Mouse (Mus musculus) hindbrain, embryonic 14.5 days (tissue): Measurements from ENCODE around the gene Gmfb. TPM values are rescaled to one million over a fixed set of nuclear protein-coding genes. Genes with fewer than 3 reads are reported as not detected.
A peak's percentile ranks its signal among the peaks of the same experiment; 100 is the strongest.

ENCODE experiments used
- ATAC-seq: fragments of 200-750 bp; cut with Nextera tagmentation; 2 replicates; pipeline ENCODE4 v1.8.0; 2017; ENCODE audit warnings: moderate number of reproducible peaks, mild to moderate bottlenecking, moderate TSS enrichment, moderate library complexity; ENCODE audit not compliant: low FRiP score
- DNase-seq: peaks from one replicate; pipeline ENCODE4 v3.0.0-alpha.2; 2015; ENCODE audit warnings: low spot score
- H3K27ac ChIP-seq: fragments of 300-500 bp; sonication (generic); 2 replicates; pipeline ENCODE4 v1.5.1; 2014; ENCODE audit warnings: mild to moderate bottlenecking, moderate library complexity
- H3K27me3 ChIP-seq: fragments of 300-500 bp; sonication (generic); 2 replicates; pipeline ENCODE4 v1.6.1; 2014; ENCODE audit warnings: mild to moderate bottlenecking, low read length, mixed read lengths; ENCODE audit not compliant: control insufficient read depth, insufficient read depth
- H3K36me3 ChIP-seq: fragments of 300-500 bp; sonication (generic); replicated peaks from 2 replicates; pipeline ENCODE4 v1.6.1; 2014; ENCODE audit not compliant: control insufficient read depth, insufficient read depth
- H3K4me1 ChIP-seq: fragments of 300-500 bp; sonication (generic); replicated peaks from 2 replicates; pipeline ENCODE4 v1.6.1; 2014; ENCODE audit warnings: antibody characterized with exemption, low read length, mixed read lengths; ENCODE audit not compliant: control insufficient read depth, insufficient read depth
- H3K4me2 ChIP-seq: fragments of 300-500 bp; sonication (generic); replicated peaks from 2 replicates; pipeline ENCODE4 v1.6.1; 2014; ENCODE audit warnings: mild to moderate bottlenecking, moderate library complexity
- H3K4me3 ChIP-seq: fragments of 300-500 bp; sonication (generic); replicated peaks from 2 replicates; pipeline ENCODE4 v1.5.1; 2014; ENCODE audit warnings: mild to moderate bottlenecking, low read length
- H3K9ac ChIP-seq: fragments of 300-500 bp; sonication (generic); 2 replicates; pipeline ENCODE4 v1.6.1; 2014
- H3K9me3 ChIP-seq: fragments of 300-500 bp; sonication (generic); 2 replicates; pipeline ENCODE4 v1.6.1; 2016; ENCODE audit warnings: low read length; ENCODE audit not compliant: control insufficient read depth
- WGBS: fragments of 180-500 bp; shearing (Covaris S2); extraction: QIAGEN DNeasy Blood & Tissue Kit; methylation state at CpG from one replicate; pipeline ENCODE4 v1.1.7; 2014; 5-methylcytosine and 5-hydroxymethylcytosine counted together
- polyA plus RNA-seq: library from polyadenylated mRNA; unstranded; fragments of >200 nt; fragmentation: Nextera tagmentation; extraction: Ambion mirVana; gene quantifications from 2 replicates; pipeline ENCODE4 v1.2.1, GENCODE M21; 2014

Gmfb gene
- polyA plus RNA-seq, 1 experiment from 2014 or later: 149 TPM

DNA sequence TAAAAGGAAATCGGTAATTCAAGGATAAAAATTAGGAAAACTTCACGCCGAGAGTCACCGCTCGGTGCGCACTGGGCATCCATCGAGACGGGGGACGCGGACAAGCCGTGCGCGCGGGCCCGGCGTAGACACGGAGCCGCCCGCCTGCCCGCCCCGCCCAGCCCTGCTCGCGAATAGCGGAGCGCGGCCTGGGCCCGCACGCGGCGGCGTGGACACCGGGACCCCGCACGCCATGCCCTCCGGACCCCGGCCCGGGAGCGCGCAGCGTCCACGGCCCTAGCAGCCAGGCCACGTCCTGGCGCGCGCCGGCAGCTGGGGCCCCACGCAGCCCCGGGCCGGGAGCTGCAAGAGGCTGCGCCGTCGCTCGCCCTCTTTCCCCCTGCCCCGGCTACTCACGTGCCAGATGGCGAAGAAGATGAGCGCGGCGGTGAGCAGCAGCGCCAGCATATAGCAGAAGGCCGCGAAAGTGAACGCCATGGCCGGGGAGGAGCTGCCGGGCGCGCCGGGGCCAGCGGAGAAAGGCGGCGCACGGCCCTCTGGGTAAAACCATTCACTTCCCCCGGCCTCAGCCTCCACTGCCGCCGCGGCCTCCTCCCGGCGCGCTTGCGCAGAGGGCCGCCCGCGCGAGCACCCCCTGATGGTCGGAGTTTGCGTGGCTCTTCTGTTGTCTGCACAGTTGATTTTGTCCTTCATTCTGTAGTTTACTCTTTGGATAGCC, 34.1 kb downstream of the Gmfb start, which contains the start of gene Cnih1:
Cnih1 (minus strand) TSS at position 625 of the 718 bp plus-strand sequence.
- under 1% methylated on average over 75 of the region's 86 CpGs for WGBS
- peak within 1 kb of the TSS; percentile 92 for H3K9ac ChIP-seq
- H3K9me3 ChIP-seq: no peaks in the 10 kb centered on the region
- ATAC-seq (peak; percentile 97), DNase-seq (peak; percentile 92)
- H3K4me1 ChIP-seq: peaks cover 9% of the 10 kb centered on the region
- peak within 1 kb of the TSS; percentile 99 for H3K27ac ChIP-seq
- H3K4me3 ChIP-seq: peak within 1 kb of the TSS; percentile 87
- no peaks in the 10 kb centered on the region for H3K27me3 ChIP-seq
- H3K36me3 ChIP-seq: peaks cover 12% of the 10 kb centered on the region
- peak within 1 kb of the TSS; percentile 91 for H3K4me2 ChIP-seq

DNA sequence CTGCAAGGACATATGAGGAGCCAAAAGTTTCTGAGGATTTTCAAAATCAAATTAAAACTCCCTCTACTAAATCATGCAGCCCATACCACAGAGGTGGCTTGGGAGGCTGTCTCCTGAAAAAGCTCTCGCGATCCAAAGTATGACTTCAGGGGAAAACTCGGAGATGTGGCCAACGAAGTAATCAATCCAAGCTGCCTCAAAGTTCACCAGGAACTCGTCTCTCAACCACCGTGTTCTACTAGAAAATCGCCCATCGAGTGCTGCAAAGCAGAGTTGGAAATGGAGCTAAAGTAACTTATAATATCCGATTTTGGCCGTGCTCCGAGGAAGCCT, 34.6 kb downstream of the Gmfb start:
- H3K27ac ChIP-seq: peak overlapping the region; percentile 99
- H3K9me3 ChIP-seq: no peaks in the 10 kb centered on the region
- peak overlapping the region; percentile 87 for H3K4me3 ChIP-seq
- H3K9ac ChIP-seq: peak overlapping the region; percentile 92
- no peaks in the 10 kb centered on the region for H3K27me3 ChIP-seq
- H3K4me2 ChIP-seq: peak overlapping the region; percentile 91
- DNase-seq (no peak), ATAC-seq (no peak)
- H3K4me1 ChIP-seq: peaks cover 9% of the 10 kb centered on the region
- H3K36me3 ChIP-seq: peaks cover 17% of the 10 kb centered on the region
- under 1% methylated on average over 11 of the region's 11 CpGs for WGBS

DNA sequence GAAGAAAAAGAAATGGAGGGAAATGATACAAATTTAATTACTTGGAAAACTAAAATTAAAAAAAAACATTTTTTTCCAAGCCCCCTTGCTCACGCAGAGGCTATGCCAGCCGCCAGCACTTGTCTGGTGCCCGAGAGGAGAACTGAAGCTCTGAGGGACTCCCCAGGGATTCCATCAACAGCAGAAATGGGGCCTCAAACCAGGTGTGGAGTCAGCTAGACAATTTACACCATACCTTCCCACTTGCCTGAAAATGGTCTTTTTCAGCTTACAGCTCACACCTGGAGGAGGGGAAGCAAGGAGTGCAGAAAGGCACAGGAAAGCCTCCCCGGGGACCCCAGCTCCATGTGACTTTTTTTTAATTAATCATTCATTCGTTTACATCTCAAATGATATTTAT, 36.8 kb downstream of the Gmfb start:
- H3K27ac ChIP-seq: no peak overlapping the region
- no peak overlapping the region for H3K4me2 ChIP-seq
- peaks cover 9% of the 10 kb centered on the region for H3K4me1 ChIP-seq
- ATAC-seq (no peak), DNase-seq (no peak)
- no peak overlapping the region for H3K9ac ChIP-seq
- peaks cover 28% of the 10 kb centered on the region for H3K36me3 ChIP-seq
- no peaks in the 10 kb centered on the region for H3K27me3 ChIP-seq
- no peak overlapping the region for H3K4me3 ChIP-seq
- H3K9me3 ChIP-seq: no peaks in the 10 kb centered on the region
- WGBS: 74% methylated on average over 5 of the region's 5 CpGs

DNA sequence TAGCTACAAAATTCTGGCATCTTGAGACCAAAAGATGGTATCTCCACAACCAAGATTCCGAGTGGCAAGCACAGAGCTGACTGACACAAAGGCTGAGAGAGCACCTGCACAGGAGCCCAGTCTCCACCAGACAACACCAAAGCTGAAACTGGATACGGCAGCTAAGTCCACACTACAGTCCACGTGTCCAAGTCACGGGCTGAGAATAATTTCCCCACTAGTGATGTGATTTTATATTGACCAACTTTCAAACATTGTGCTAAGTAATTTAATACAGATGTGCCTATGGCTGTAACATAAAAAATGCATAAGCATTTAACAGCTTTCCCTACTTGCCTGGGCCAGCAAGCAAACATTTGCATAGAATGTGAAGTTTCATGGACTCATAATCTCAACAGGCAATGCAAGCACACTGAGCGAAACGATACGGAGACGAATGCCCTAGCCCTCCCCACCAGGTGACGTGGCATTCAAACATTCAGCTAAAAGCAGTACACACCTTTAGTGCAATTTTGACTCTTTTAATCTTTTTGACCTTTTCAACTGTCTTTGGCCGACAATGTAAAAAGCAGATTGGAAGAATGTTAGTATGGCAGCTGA, 38.6 kb downstream of the Gmfb start:
- H3K36me3 ChIP-seq: peaks cover 46% of the 10 kb centered on the region
- no peak overlapping the region for H3K9ac ChIP-seq
- H3K4me3 ChIP-seq: no peak overlapping the region
- 92% methylated on average over 10 of the region's 10 CpGs for WGBS
- no peak overlapping the region for H3K27ac ChIP-seq
- H3K4me2 ChIP-seq: no peak overlapping the region
- ATAC-seq (no peak), DNase-seq (no peak)
- no peaks in the 10 kb centered on the region for H3K27me3 ChIP-seq
- H3K9me3 ChIP-seq: no peaks in the 10 kb centered on the region
- H3K4me1 ChIP-seq: peaks cover 9% of the 10 kb centered on the region

DNA sequence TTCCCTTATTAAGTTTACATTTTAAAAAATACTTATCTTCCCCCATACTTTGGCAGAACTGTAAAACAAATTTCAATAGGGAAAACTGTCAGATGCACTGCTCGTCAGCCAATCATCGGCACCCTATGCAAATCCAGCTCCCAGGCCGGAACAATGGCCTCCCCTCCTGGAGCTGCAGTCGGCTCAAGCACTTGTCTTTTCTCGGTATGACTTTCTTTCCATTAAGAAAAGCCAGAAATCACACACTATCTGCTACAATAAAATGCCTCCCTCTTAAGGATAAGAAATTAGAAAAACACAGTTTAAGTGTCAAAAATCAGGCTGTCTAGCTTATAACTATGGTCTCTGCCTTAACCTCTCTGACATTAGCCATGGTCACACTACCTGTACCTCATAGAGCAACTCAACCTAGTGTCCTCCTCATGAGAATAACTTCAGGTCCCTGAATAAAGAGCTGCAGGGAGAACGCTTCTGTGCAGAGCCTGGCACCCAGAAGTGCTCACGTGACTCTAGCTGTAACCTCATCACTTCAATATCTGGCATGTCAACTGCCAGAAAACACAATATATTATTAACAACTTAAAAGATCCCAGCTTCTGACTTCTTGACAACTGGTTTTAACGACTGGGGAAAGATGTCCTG, 39.7 kb downstream of the Gmfb start:
- ATAC-seq (no peak), DNase-seq (no peak)
- Histone ChIP-seq H3K4me2 (no peak overlapping the region), H3K36me3 (peaks cover 57% of the 10 kb centered on the region), H3K9me3 (no peaks in the 10 kb centered on the region), H3K4me1 (peaks cover 8% of the 10 kb centered on the region), H3K4me3 (no peak overlapping the region), H3K9ac (no peak overlapping the region), H3K27me3 (no peaks in the 10 kb centered on the region), H3K27ac (no peak overlapping the region)
- 83% methylated on average over 8 of the region's 8 CpGs for WGBS

DNA sequence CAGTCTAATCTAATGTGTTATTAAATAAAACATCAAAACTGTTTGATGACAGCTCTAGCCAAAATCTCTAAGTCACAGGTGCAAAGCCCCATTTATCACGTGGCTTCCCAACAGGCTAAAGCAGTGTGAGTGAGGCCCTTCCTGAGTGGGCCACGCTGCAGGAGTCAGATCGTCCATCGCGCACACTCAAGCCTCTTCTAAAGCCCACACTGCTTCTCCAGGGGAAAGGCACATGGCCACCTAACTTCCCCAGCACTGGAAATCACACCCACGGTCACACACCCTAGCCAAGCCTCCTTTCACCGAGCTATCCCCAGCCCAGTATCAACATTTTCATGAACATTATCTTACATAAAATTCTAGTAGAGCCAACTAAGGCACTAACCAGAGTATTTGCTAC, 41.0 kb downstream of the Gmfb start:
- no peak overlapping the region for H3K27ac ChIP-seq
- no peaks in the 10 kb centered on the region; the same call in 1 of the 2 replicates for H3K4me1 ChIP-seq
- DNase-seq (no peak), ATAC-seq (no peak)
- no peak overlapping the region for H3K9ac ChIP-seq
- no peaks in the 10 kb centered on the region for H3K9me3 ChIP-seq
- H3K4me2 ChIP-seq: no peak overlapping the region
- peaks cover 69% of the 10 kb centered on the region for H3K36me3 ChIP-seq
- no peak overlapping the region for H3K4me3 ChIP-seq
- 96% methylated on average over 7 of the region's 7 CpGs for WGBS
- no peaks in the 10 kb centered on the region for H3K27me3 ChIP-seq

DNA sequence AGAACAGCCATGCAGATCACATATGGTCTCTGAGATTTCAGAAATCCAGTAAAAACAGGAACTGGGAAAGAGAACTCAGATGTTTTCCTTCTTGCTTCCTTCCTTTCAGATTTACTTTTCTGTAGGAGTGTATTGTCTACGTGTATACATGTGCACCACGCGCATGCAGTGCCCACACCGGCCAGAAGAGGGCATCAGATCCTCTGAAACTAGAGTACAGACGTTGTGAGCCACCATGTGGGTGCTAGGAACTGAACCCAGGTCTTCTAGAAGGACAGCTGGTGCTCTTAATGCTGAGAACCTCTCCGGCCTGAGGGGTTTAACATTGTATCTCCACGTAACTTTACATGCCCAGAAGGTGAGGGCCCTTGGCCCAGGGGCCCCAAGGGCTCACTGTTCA, 42.8 kb downstream of the Gmfb start:
- DNase-seq (no peak), ATAC-seq (no peak)
- no peaks in the 10 kb centered on the region for H3K4me1 ChIP-seq
- no peak overlapping the region for H3K4me3 ChIP-seq
- H3K27ac ChIP-seq: no peak overlapping the region
- H3K27me3 ChIP-seq: no peaks in the 10 kb centered on the region
- WGBS: 95% methylated on average over 7 of the region's 7 CpGs
- no peak overlapping the region for H3K4me2 ChIP-seq
- H3K9me3 ChIP-seq: no peaks in the 10 kb centered on the region
- H3K36me3 ChIP-seq: peaks cover 86% of the 10 kb centered on the region
- no peak overlapping the region for H3K9ac ChIP-seq

DNA sequence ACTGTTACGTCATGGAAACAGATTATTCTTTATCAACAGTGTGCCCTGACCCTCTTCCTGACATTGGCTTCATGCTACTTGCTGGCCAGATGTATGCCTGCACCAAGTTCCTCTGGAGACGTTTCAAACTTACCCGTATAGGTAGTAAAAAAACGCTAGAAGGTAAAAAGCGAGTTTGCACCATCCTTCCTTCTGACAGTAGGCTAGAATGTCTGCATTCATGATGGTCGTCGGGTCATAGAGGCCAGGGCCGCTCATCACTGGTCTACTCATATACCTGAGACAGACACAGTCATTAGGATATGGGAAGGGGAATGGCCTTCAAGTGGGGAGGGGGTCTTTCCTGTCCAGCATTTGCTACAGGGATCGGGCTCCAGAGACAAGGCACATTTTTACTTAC, 43.3 kb downstream of the Gmfb start:
- no peak overlapping the region for H3K4me2 ChIP-seq
- no peak overlapping the region for H3K27ac ChIP-seq
- no peak overlapping the region for H3K9ac ChIP-seq
- no peaks in the 10 kb centered on the region for H3K4me1 ChIP-seq
- 98% methylated on average over 9 of the region's 9 CpGs for WGBS
- H3K9me3 ChIP-seq: no peaks in the 10 kb centered on the region
- peaks cover 86% of the 10 kb centered on the region for H3K36me3 ChIP-seq
- H3K27me3 ChIP-seq: no peaks in the 10 kb centered on the region
- ATAC-seq (no peak), DNase-seq (no peak)
- H3K4me3 ChIP-seq: no peak overlapping the region

DNA sequence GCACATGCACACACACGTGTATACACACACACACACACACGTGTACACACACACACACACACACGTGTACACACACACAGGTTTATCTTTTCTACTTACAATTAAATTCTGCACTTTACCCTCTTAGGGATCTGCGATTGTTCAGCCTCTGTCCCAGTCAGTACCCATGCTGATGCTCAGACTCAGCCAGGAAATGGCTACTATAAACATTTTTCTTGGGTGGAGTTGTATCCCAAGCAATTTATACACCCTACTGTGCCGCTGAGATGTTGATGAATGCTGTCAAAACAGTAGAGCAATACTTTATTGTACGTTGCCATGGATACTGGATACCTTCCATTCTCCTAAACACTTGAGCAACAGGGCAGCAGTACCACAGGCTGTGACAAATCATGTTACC, 52.0 kb downstream of the Gmfb start:
- no peaks in the 10 kb centered on the region for H3K27me3 ChIP-seq
- H3K4me1 ChIP-seq: no peaks in the 10 kb centered on the region
- peaks cover 66% of the 10 kb centered on the region for H3K36me3 ChIP-seq
- H3K9me3 ChIP-seq: no peaks in the 10 kb centered on the region
- no peak overlapping the region for H3K4me2 ChIP-seq
- no peak overlapping the region for H3K4me3 ChIP-seq
- ATAC-seq: no peak
- WGBS: 91% methylated on average over 6 of the region's 6 CpGs
- no peak for DNase-seq
- no peak overlapping the region for H3K9ac ChIP-seq
- no peak overlapping the region for H3K27ac ChIP-seq
